Mouse (Mus musculus) 3134 (cell line): ENCODE measurements around the gene Hdhd5.

Experiments
- DNase-seq: peaks from one replicate; pipeline ENCODE4 v3.0.0-alpha.2; 2011; ENCODE audit warnings: low spot score; ENCODE audit not compliant: insufficient read length; ENCODE audit errors: extremely low read depth

Gene Hdhd5

DNA sequence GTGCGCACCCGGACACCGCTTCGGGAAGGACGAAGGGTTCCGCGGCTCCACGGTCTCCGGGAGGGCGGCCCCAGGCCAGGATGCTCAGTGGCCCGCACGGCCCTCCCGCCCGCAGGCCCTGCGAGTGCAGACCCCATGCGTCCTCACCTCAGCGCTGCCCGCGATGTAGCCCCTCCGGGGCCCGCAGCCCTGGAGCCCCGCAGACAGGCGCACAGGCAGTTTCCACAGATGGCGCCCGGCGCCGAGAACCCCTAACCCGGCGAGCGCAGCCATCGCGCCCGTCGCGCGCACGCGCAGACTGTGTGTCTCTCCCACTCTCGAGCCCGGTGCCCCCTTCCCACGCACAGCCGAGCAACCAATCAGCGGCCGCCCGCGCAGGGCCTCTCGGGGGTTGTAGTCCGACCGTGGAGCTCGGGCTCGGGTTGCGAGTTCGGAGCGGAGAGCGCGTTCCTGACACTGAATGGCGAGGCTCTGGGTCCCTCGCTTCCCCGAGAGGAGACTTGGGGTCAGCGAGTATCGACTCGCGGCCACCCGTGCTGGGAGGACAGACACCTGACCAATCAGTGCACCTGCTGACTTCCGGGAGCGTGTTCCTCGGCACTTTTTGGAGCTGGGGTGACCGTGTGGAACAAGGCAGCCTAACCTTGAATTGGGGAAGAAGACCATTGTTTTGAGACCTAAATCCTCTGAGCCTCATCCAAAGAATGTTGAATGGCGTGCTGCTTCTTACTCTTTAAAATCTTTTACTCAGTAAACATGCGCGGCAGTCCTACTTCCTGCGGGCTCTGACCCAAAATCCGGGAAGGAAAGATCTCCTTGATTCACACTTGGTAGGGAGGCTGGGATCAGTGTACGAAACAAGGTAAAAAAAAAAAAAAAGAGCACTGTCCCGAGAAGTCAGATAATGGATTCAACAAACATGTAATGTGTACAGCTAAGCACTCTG, at the start of gene Hdhd5:
Gene Hdhd5, minus strand, starts transcription at position 300 of the 946 bp plus-strand sequence.
- peak; percentile 89 for DNase-seq

- DNase-seq = no peak
These were observed 49.5 kb upstream of the Hdhd5 start for GRCm38 (mm10) chr6:120580713-120581015.

DNA sequence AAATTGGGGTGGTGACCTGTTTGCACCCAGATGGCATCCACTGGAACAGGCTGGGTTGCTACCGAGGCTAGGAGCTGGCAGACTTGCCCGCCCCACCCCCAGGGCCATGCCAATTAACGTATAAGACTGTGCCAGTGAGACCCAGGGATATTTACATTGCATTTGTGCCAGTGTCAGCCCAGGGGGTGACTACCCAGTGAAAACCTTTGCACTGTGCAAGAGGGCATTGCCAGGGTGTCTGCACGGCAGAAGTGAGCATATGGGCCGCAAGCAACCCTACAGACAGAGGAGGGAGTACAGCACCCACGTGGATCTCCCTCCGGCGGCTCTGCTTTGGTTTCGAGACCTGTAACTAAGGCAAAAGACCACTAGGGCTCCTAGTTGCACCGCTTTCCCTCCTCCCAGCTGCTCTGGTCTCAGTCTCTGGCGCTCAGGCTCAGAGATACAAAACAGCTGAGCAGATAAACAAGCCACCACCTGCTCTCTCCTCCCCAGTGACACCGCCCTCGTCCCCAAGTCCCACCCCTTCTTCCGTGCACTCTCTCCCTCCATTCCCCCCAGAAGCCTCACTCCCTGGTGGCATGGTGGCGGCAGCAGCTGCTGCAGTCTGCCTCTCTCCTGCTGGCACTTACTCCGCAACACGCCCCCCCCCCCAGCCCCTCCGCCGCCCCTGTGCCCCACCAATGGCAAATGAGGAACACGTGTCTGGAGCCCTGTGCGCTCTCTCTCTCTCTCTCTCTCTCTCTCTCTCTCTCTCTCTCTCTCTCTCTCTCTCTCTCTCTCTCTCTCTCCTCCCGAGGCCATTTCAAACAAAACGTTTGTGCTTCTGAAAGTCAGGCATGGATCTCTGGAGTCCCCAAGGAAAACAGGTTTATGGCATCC, 49.0 kb upstream of the Hdhd5 start:
- no peak for DNase-seq

DNA sequence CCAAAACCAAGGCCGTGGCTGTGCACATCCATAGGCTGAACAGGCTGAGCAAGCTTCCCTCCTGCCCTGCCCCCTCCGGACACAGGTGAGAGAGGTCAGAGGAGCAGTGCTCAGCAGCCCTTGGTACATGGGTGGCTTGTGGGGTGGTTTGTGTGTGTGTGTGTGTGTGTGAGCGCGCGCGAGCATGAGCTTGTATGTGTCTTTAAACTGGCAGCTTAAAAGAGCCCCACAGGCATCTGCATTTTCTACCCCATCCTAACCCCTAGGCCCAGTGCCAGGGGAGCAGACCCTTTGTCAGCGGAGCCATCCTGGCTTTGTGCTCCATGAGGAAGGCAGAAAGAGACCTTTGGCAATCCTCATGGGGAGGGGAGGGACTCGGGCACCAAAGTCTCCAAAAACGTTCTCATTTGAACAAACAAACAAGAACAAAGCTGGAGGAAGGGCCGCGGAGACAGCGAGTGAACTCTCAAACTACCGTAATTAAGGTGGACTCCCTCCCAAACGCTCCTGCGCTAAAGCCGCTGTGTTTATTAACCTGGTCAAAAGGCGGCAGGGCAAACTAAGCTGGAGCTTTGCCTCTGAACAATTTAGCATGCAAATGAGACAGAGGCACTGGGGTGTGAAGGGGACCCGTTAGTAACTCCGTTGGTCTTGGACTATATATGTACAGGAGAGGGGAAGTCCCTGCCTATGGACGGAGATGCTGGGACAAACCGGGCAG, 48.2 kb upstream of the Hdhd5 start:
- DNase-seq = no peak

DNA sequence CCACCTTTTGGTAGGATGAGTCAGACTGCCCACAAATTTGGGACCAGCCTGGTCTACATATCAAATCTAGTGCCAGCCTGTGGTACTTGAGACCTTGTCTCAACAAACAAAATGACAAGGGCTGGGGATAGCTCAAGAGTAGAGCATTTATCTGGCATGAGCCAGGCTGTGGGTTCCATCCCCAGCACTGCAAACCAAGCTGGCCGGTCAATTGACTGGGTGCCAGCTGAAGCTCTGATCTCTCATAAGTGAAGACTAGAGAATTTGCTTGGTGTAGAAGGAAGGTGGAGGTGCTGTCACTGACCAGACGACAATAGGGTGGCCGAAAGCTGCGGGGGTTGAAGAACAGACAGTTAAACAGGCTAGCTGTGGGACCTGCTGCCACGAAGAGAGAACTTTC, 47.4 kb upstream of the Hdhd5 start:
- no peak for DNase-seq

- no peak for DNase-seq
These were observed 41.3 kb upstream of the Hdhd5 start for GRCm38 (mm10) chr6:120572372-120572771.

GRCm38 (mm10) chr6:120568257-120568656, 37.1 kb upstream of the Hdhd5 start:
- DNase-seq = no peak

GRCm38 (mm10) chr6:120566911-120567909, 36.1 kb upstream of the Hdhd5 start:
- peak; percentile 50 for DNase-seq

- DNase-seq = no peak
These were observed 25.5 kb upstream of the Hdhd5 start for GRCm38 (mm10) chr6:120556641-120557040.

DNA sequence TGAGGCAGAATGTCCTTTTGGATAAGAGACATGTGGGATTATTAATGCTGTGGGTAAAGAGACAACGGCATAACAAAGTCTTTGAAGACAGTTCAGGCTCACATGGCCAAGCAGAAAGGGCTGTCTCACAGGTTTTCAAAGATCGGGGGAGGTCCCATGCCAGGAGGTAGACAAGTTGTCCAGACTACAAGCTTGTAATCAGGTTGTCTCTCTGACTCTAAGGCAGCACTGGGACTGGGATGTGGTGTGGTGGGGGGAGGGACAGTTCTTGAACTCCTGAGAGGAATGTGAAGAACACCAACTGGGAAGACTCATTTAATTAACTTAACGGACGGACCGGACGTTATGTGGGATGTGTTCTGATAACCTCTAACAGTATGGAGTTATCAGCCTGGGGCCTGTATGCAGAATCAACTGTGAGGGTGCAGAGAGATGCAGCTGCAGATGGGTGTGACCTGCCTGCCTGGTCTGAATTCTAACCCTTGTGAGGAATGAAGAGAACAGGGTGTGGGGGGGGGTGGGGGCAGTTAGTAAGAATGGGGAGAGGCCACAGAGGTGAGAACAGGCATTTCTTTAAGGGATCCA, 25.0 kb upstream of the Hdhd5 start:
- DNase-seq = no peak

DNA sequence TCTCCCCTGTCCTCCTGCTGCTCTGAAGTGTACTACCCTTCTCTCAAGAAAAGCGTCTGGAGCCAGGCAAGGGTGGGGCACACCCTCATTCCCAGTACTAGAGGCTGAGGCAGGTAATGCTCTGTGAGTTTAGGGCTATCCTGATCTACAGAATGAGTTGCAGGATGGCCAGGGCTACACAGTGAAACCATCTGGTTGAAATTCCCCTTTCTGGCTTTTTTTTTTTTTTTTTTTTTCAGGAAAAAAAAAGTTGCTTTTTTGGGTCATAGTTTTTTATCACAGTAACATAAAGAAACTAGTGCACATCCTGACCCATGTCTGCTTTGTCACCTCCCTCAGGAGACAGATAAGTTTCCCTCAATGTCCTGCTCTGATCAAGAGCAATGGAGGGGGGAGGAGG, 24.0 kb upstream of the Hdhd5 start:
- no peak for DNase-seq

DNA sequence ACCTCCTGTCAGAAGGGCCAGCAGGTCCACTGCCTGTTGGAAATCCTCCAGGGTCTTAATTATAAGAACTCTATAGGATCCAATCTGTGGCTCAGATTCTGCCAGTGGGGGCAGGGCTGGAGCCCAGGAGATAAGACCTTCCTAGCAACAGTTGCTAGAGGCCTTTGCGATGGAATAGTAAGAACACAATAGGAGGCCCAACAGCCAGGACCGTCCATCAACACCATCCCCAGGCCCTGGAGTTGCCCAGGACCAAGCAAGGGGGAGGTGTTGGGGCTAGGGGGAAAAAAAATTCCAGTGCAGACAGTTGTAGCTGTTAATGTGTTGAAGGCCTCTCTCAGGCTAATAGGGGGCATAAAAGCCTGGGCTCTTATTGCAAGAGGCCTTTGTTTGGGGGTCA, 19.1 kb upstream of the Hdhd5 start:
- DNase-seq = no peak

GRCm38 (mm10) chr6:120548581-120548980, 17.5 kb upstream of the Hdhd5 start:
- DNase-seq = no peak

GRCm38 (mm10) chr6:120546973-120547372, 15.9 kb upstream of the Hdhd5 start:
- no peak for DNase-seq

- DNase-seq = no peak
These were observed 15.2 kb upstream of the Hdhd5 start for GRCm38 (mm10) chr6:120546292-120546691.

GRCm38 (mm10) chr6:120542061-120542460, 10.9 kb upstream of the Hdhd5 start:
- no peak for DNase-seq

DNA sequence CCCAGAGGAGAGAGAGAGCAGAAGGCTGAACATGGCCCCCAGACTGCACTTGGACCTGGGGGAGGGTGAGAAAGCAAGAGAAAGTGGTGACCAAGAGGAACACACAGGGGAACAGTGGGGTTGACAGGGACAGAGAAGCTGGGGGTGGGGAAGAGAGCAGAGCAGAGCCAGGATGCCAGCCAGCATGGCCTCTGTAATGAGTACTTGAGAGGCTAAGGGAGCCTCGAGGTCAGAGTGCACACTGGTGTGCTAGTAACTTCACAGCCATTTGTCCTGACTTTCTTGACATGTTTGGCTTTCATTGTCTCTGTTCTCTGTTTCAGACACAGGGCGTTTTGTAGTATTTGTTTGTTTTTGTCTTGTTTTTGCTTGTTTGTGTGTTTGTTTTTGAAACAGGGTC, 10.3 kb upstream of the Hdhd5 start:
- DNase-seq = no peak

DNA sequence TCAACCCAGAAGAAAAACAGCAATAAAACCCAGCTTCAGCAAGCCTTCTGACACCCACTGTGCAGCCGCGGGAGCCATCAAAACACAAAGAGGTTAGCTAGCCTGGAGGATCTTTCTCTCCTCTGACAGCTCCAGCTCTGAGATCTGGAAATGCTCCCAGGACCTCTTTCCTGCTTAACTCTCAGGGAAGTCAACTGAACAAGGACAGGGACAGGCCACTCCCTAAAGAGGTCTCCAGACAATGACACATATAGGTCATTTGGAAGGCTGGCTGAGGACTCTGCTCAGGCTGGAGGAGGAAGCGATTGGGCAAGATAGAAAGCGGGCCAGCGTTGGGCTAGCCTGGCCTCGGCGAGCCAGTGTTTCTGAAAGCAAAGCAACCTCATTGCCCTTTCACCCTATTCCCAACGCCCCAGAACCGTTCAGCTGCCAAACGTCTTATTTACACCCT, 8.7 kb upstream of the Hdhd5 start:
- no peak for DNase-seq

DNA sequence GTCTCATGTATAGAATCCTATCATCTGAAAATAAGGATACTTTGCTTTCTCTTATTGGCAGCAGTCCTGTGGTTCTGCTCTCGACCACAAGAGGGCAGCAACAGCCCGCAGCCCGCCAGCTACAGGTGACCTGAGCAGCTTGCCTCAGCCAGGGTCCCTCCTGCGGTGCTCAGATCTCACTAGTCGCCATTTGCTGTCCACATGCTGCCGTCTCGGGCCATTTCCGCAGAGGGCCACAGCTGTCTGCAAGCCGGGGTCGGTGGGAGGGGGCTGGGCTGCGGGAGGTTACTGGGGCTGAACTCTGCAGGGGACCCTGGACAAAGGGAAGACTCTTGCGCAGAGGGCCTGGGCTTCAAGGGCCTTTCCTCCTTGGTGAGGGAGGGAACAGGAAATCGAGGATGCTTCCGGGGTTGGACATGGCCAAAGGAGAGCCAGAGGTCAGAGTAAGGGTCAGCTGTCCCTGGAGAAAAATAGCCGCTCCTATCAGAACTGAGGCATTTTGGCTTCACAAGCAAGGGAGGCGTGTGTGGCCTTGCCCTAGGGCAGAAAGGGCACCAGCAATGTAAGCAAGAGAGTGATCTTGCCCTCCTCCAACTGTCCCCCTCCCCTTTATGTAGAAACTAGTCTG, 8.1 kb upstream of the Hdhd5 start:
- peak; percentile 63 for DNase-seq
